Mouse (Mus musculus): ENCODE measurements at regions not wholly inside any gene's neighbourhood (a gene's known extent, or its start where the extent isn't known, plus 50 kb on each side); places are given as distances from the start of the nearest gene placed in this dataset.

- TF ChIP-seq CTCF (IDR thresholded peaks at IDR 0.05; ENCODE audit: low read depth, low read length) (no peak), POLR2A (IDR thresholded peaks at IDR 0.05; ENCODE audit: extremely low read depth, insufficient read depth, low read length) (no peak)
Measured at GRCm38 (mm10) chr4:110129518-110129917, 151.7 kb downstream of the Dmrta2 start.

All from liver, adult 2 months (tissue).